Mouse (Mus musculus): ENCODE measurements around the gene Mypn. TPM values are rescaled to one million over a fixed set of nuclear protein-coding genes. Genes with fewer than 3 reads are reported as not detected.

Gene Mypn
- polyA plus RNA-seq, 1 experiment from 2014 or later = 0.15 TPM

- WGBS = 88% methylated on average over 16 of the region's 16 CpGs
- no peak for ATAC-seq (replicated peaks)
- no peaks in the 10 kb centered on the region for H3K27me3 ChIP-seq
- H3K4me3 ChIP-seq = no peak overlapping the region
- H3K9me3 ChIP-seq = no peaks in the 10 kb centered on the region
- no peak overlapping the region for H3K9ac ChIP-seq (replicated peaks)
- H3K4me2 ChIP-seq (replicated peaks) = no peak overlapping the region
- H3K27ac ChIP-seq (replicated peaks) = no peak overlapping the region
- no peaks in the 10 kb centered on the region for H3K36me3 ChIP-seq
- no peaks in the 10 kb centered on the region for H3K4me1 ChIP-seq
These were observed 37.9 kb downstream of the Mypn start for GRCm38 (mm10) chr10:63165752-63166412.

DNA sequence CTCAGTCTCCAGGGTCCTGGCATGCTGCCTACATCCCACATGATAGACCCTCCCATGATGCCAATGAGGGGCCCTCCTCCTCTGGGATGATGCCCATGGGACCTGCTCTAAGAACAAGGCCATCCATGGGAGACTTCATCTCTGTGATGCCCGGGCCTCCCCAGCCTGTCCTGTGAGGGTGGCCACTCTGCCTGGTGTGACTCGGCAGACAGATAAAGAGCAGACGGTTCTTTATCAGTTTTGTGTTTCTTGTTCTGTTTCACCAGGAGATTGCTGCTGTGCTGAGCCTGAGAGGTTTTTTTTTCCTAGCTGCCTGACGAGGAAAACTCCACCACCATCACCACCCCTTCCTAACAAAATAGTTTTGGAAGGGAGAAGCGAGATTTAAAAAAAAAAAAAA, 42.5 kb downstream of the Mypn start:
- 73% methylated on average over 5 of the region's 5 CpGs for WGBS

GRCm38 (mm10) chr10:63160671-63161070, 43.1 kb downstream of the Mypn start:
- WGBS = 79% methylated on average over 12 of the region's 12 CpGs
- Histone ChIP-seq H3K9me3 (no peaks in the 10 kb centered on the region), H3K36me3 (no peaks in the 10 kb centered on the region), H3K4me1 (no peaks in the 10 kb centered on the region), H3K4me2 (replicated peaks) (no peak overlapping the region), H3K4me3 (no peak overlapping the region), H3K27me3 (no peaks in the 10 kb centered on the region), H3K9ac (replicated peaks) (no peak overlapping the region), H3K27ac (replicated peaks) (no peak overlapping the region)
- ATAC-seq (replicated peaks) = no peak

More for the DNA sequence above, 42.5 kb downstream of the Mypn start:
- Histone ChIP-seq H3K27me3 (no peaks in the 10 kb centered on the region), H3K9ac (replicated peaks) (no peak overlapping the region), H3K27ac (replicated peaks) (no peak overlapping the region), H3K36me3 (no peaks in the 10 kb centered on the region), H3K4me2 (replicated peaks) (no peak overlapping the region), H3K9me3 (no peaks in the 10 kb centered on the region), H3K4me3 (no peak overlapping the region), H3K4me1 (no peaks in the 10 kb centered on the region)
- ATAC-seq (replicated peaks) = no peak

GRCm38 (mm10) chr10:63158191-63158590, 45.6 kb downstream of the Mypn start:
- H3K9me3 ChIP-seq = no peaks in the 10 kb centered on the region
- no peak overlapping the region for H3K9ac ChIP-seq (replicated peaks)
- no peak overlapping the region for H3K27ac ChIP-seq (replicated peaks)
- no peaks in the 10 kb centered on the region for H3K4me1 ChIP-seq
- H3K4me2 ChIP-seq (replicated peaks) = no peak overlapping the region
- ATAC-seq (replicated peaks) = no peak
- no peak overlapping the region for H3K4me3 ChIP-seq
- H3K27me3 ChIP-seq = no peaks in the 10 kb centered on the region
- H3K36me3 ChIP-seq = no peaks in the 10 kb centered on the region
- 73% methylated on average over 13 of the region's 13 CpGs for WGBS

GRCm38 (mm10) chr10:63157491-63157890, 46.3 kb downstream of the Mypn start:
- ATAC-seq (replicated peaks) = no peak
- no peaks in the 10 kb centered on the region for H3K27me3 ChIP-seq
- H3K9ac ChIP-seq (replicated peaks) = no peak overlapping the region
- no peak overlapping the region for H3K4me2 ChIP-seq (replicated peaks)
- no peak overlapping the region for H3K4me3 ChIP-seq
- no peaks in the 10 kb centered on the region for H3K4me1 ChIP-seq
- WGBS = 85% methylated on average over 4 of the region's 4 CpGs
- H3K9me3 ChIP-seq = no peaks in the 10 kb centered on the region
- H3K36me3 ChIP-seq = no peaks in the 10 kb centered on the region
- H3K27ac ChIP-seq (replicated peaks) = no peak overlapping the region

GRCm38 (mm10) chr10:63156919-63157318, 46.8 kb downstream of the Mypn start:
- no peaks in the 10 kb centered on the region for H3K36me3 ChIP-seq
- H3K27ac ChIP-seq (replicated peaks) = no peak overlapping the region
- H3K4me3 ChIP-seq = no peak overlapping the region
- WGBS = 74% methylated on average over 4 of the region's 4 CpGs
- ATAC-seq (replicated peaks) = no peak
- H3K27me3 ChIP-seq = no peaks in the 10 kb centered on the region
- H3K4me1 ChIP-seq = no peaks in the 10 kb centered on the region
- no peaks in the 10 kb centered on the region for H3K9me3 ChIP-seq
- H3K4me2 ChIP-seq (replicated peaks) = no peak overlapping the region
- no peak overlapping the region for H3K9ac ChIP-seq (replicated peaks)

DNA sequence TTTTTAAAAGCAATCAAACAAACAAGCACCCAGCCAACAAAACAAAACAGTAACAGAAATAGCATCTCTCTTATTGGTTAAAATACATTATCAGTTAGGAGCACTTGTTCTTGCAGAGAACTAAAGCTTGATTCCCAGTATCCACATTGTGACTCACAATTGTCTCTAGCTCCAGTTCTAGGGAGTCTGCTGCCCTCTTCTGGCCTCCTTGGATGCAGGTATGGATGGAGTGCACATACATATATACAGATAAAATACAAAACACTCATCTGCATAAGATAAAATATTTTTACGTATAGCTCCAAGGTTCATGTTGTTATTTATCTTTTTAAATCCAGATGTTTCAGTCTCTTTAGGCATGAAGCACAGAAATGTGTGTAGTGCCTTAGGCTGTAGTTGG, 47.4 kb downstream of the Mypn start:
- Histone ChIP-seq H3K27me3 (no peaks in the 10 kb centered on the region), H3K4me2 (replicated peaks) (no peak overlapping the region), H3K4me3 (no peak overlapping the region), H3K4me1 (no peaks in the 10 kb centered on the region), H3K9ac (replicated peaks) (no peak overlapping the region), H3K27ac (replicated peaks) (no peak overlapping the region), H3K9me3 (no peaks in the 10 kb centered on the region), H3K36me3 (no peaks in the 10 kb centered on the region)
- 95% methylated on average over 1 of the region's 1 CpGs for WGBS
- ATAC-seq (replicated peaks) = no peak

GRCm38 (mm10) chr10:63155668-63156350, 47.9 kb downstream of the Mypn start:
- no peaks in the 10 kb centered on the region for H3K4me1 ChIP-seq
- no peaks in the 10 kb centered on the region for H3K27me3 ChIP-seq
- ATAC-seq (replicated peaks) = no peak
- H3K9me3 ChIP-seq = no peaks in the 10 kb centered on the region
- 69% methylated on average over 4 of the region's 4 CpGs for WGBS
- no peak overlapping the region for H3K27ac ChIP-seq (replicated peaks)
- H3K9ac ChIP-seq (replicated peaks) = no peak overlapping the region
- H3K4me2 ChIP-seq (replicated peaks) = no peak overlapping the region
- H3K4me3 ChIP-seq = no peak overlapping the region
- no peaks in the 10 kb centered on the region for H3K36me3 ChIP-seq

- H3K27ac ChIP-seq (replicated peaks) = no peak overlapping the region
- no peaks in the 10 kb centered on the region for H3K4me1 ChIP-seq
- no peaks in the 10 kb centered on the region for H3K9me3 ChIP-seq
- H3K27me3 ChIP-seq = no peaks in the 10 kb centered on the region
- no peaks in the 10 kb centered on the region for H3K36me3 ChIP-seq
- WGBS = 87% methylated on average over 4 of the region's 4 CpGs
- H3K4me3 ChIP-seq = no peak overlapping the region
- H3K4me2 ChIP-seq (replicated peaks) = no peak overlapping the region
- no peak for ATAC-seq (replicated peaks)
- H3K9ac ChIP-seq (replicated peaks) = no peak overlapping the region
These were observed 49.0 kb downstream of the Mypn start for GRCm38 (mm10) chr10:63154726-63155125.

DNA sequence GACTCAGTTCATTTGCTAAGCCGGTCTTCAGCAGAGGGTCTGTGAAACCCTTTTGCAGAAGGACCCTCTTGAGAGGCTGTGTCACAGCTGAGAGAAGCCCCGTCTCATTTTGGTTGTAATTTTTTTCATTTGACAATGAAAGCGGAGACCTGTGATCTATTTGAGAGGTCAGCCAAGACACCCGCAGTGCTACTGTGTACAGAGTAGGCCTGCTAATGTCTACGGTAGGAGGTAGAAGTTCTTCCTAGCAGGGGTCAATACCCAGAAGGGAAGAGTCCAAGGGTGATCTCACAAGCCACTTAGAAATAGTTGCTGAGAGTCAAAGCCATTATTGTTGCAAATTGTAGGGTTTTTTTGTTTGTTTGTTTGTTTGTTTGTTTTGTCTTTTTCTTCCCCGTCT, 49.5 kb downstream of the Mypn start:
- Histone ChIP-seq H3K27ac (replicated peaks) (no peak overlapping the region), H3K4me1 (no peaks in the 10 kb centered on the region), H3K9me3 (no peaks in the 10 kb centered on the region), H3K9ac (replicated peaks) (no peak overlapping the region), H3K27me3 (no peaks in the 10 kb centered on the region), H3K4me2 (replicated peaks) (no peak overlapping the region), H3K4me3 (no peak overlapping the region), H3K36me3 (no peaks in the 10 kb centered on the region)
- 82% methylated on average over 6 of the region's 6 CpGs for WGBS
- ATAC-seq (replicated peaks) = no peak

DNA sequence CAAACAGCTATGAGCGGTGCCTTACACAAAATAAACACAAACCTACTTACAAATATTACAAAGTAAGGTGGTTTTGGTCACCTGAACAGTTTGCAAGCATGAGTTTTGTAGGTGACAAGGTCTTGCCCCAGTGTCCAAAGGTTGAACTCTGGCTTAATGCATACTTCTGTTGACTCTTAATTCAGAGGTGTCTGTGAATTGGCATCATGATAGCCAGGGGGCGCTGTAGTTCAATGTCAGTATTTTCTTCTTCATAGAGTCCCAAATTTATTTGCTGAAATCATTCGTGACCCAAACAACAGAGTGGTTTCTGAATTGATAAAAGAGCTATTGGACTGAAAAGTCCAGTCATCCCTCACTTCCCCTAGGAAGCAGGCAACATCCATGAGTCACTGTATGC, 50.2 kb downstream of the Mypn start:
- no peak overlapping the region for H3K4me3 ChIP-seq
- no peak for ATAC-seq (replicated peaks)
- no peaks in the 10 kb centered on the region for H3K36me3 ChIP-seq
- no peaks in the 10 kb centered on the region for H3K9me3 ChIP-seq
- H3K4me1 ChIP-seq = no peaks in the 10 kb centered on the region
- WGBS = 31% methylated on average over 3 of the region's 3 CpGs
- no peak overlapping the region for H3K4me2 ChIP-seq (replicated peaks)
- H3K9ac ChIP-seq (replicated peaks) = no peak overlapping the region
- no peak overlapping the region for H3K27ac ChIP-seq (replicated peaks)
- H3K27me3 ChIP-seq = no peaks in the 10 kb centered on the region

GRCm38 (mm10) chr10:63152358-63152757, 51.4 kb downstream of the Mypn start:
- Histone ChIP-seq H3K27ac (replicated peaks) (no peak overlapping the region), H3K9ac (replicated peaks) (no peak overlapping the region), H3K4me1 (no peaks in the 10 kb centered on the region), H3K36me3 (no peaks in the 10 kb centered on the region), H3K4me3 (no peak overlapping the region), H3K27me3 (no peaks in the 10 kb centered on the region), H3K9me3 (no peaks in the 10 kb centered on the region), H3K4me2 (replicated peaks) (no peak overlapping the region)
- ATAC-seq (replicated peaks) = no peak

DNA sequence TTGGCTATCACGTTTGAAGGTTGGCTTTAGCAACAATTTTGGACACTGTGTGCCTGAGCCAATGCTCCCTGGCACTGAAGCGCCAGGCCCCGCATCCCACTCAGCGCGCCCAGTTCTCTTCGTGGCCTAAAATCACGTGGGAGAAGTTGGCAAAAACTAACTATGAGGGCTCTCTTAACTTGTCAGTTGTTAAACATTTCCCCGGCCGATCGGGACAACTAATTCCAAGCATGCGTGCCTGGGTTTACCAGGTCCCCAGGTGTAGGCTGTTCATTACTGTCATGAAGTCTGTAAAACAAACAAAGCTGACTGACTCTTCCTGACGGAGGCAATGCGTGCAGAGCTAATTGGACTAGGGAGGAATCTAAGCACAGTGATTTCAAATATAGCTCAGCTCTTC, 61.1 kb downstream of the Mypn start:
- Histone ChIP-seq H3K4me1 (no peaks in the 10 kb centered on the region), H3K27ac (replicated peaks) (no peak overlapping the region), H3K27me3 (no peaks in the 10 kb centered on the region), H3K9ac (replicated peaks) (no peak overlapping the region), H3K4me3 (no peak overlapping the region), H3K36me3 (no peaks in the 10 kb centered on the region), H3K9me3 (no peaks in the 10 kb centered on the region), H3K4me2 (replicated peaks) (no peak overlapping the region)
- no peak for ATAC-seq (replicated peaks)
- 88% methylated on average over 13 of the region's 13 CpGs for WGBS

All from forebrain, embryonic 15.5 days (tissue).